Mouse (Mus musculus) midbrain, embryonic 16.5 days (tissue): ENCODE measurements around the gene Otor. TPM values are rescaled to one million over a fixed set of nuclear protein-coding genes. Genes with fewer than 3 reads are reported as not detected.

Source experiments
- ATAC-seq: fragments of 200-750 bp; cut with Nextera tagmentation; 2 replicates; pipeline ENCODE4 v1.8.0; 2017; ENCODE audit warnings: moderate TSS enrichment
- H3K27ac ChIP-seq: fragments of 300-500 bp; sonication (generic); 2 replicates; pipeline ENCODE4 v1.5.1; 2014; ENCODE audit warnings: mild to moderate bottlenecking, low read length, mixed read lengths
- H3K27me3 ChIP-seq: fragments of 300-500 bp; sonication (generic); 2 replicates; pipeline ENCODE4 v1.6.1; 2014; ENCODE audit warnings: low read depth, low read length, mixed read lengths; ENCODE audit not compliant: control insufficient read depth, insufficient read depth
- H3K36me3 ChIP-seq: fragments of 300-500 bp; sonication (generic); 2 replicates; pipeline ENCODE4 v1.6.1; 2014; ENCODE audit warnings: mild to moderate bottlenecking, low read length, moderate library complexity, mixed read lengths; ENCODE audit not compliant: control insufficient read depth, insufficient read depth
- H3K4me1 ChIP-seq: fragments of 300-500 bp; sonication (generic); 2 replicates; pipeline ENCODE4 v1.6.1; 2014; ENCODE audit warnings: mild to moderate bottlenecking, low read length, mixed read lengths; ENCODE audit not compliant: control insufficient read depth, insufficient read depth
- H3K4me2 ChIP-seq: fragments of 300-500 bp; sonication (generic); 2 replicates; pipeline ENCODE4 v1.6.1; 2014; ENCODE audit warnings: mild to moderate bottlenecking, low read length, mixed read lengths
- H3K4me3 ChIP-seq: fragments of 300-500 bp; sonication (generic); 2 replicates; pipeline ENCODE4 v1.5.1; 2014; ENCODE audit warnings: low read depth, mild to moderate bottlenecking, low read length, moderate library complexity, mixed read lengths
- H3K9ac ChIP-seq: fragments of 300-500 bp; sonication (generic); 2 replicates; pipeline ENCODE4 v1.6.1; 2014; ENCODE audit warnings: low read depth, low read length, mixed read lengths
- H3K9me3 ChIP-seq: fragments of 300-500 bp; sonication (generic); replicated peaks from 2 replicates; pipeline ENCODE4 v1.6.1; 2014; ENCODE audit warnings: mild to moderate bottlenecking, low read length, mixed read lengths; ENCODE audit not compliant: control insufficient read depth, poor library complexity, severe bottlenecking
- WGBS: fragments of 180-500 bp; shearing (Covaris S2); extraction: QIAGEN DNeasy Blood & Tissue Kit; methylation state at CpG from one replicate; pipeline ENCODE4 v1.1.7; 2014; 5-methylcytosine and 5-hydroxymethylcytosine counted together
- polyA plus RNA-seq: library from polyadenylated mRNA; unstranded; fragments of >200 nt; fragmentation: Nextera tagmentation; extraction: Ambion mirVana; gene quantifications from 2 replicates; pipeline ENCODE4 v1.2.1, GENCODE M21; 2015

Gene Otor
- polyA plus RNA-seq = 0.98 and 1.8 TPM in 2 replicates

DNA sequence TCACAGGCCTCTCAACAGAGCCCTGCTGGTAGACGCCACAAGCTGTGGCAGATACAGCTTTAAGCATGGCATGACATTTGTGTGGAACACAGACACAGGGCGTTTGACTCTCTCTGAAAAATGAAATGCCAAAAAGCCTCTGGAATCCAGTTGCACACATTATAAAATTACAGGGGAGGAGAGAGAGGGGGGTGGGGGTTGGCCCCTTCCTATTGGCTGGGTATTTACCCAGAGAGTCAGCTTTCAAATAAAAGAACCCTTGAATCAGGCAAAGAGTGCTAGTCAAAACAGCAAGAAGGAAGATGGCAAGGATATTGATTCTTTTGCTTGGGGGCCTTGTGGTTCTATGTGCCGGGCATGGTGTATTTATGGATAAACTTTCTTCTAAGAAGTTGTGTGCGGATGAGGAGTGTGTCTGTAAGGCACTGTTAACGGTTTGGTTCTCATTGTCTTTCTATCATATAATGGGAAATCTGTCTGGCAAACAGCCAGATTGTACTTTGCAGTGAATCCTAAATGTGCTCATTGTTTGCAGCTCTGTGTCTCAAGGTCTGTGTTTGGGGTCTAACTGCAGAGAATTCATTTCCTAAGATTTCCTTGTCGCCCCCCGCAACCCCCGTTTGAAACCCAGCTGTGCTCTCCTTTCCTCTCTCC, at the start of gene Otor:
TSS of gene Otor (plus strand) at position 276 of the 654 bp plus-strand sequence.
- H3K4me1 ChIP-seq = no peaks in the 10 kb centered on the region
- H3K27me3 ChIP-seq = no peaks in the 10 kb centered on the region
- H3K9me3 ChIP-seq = no peaks in the 10 kb centered on the region
- H3K27ac ChIP-seq = no peak within 1 kb of the TSS
- no peak within 1 kb of the TSS for H3K9ac ChIP-seq
- H3K4me3 ChIP-seq = no peak within 1 kb of the TSS
- WGBS = 56% methylated on average over 8 of the region's 8 CpGs
- ATAC-seq = no peak
- no peaks in the 10 kb centered on the region for H3K36me3 ChIP-seq
- no peak within 1 kb of the TSS for H3K4me2 ChIP-seq

GRCm38 (mm10) chr2:143031283-143031682, 47.0 kb upstream of the Otor start:
- H3K4me2 ChIP-seq = no peak overlapping the region
- no peaks in the 10 kb centered on the region for H3K36me3 ChIP-seq
- H3K9ac ChIP-seq = no peak overlapping the region
- H3K27me3 ChIP-seq = no peaks in the 10 kb centered on the region
- no peak for ATAC-seq
- no peaks in the 10 kb centered on the region for H3K9me3 ChIP-seq
- H3K4me3 ChIP-seq = no peak overlapping the region
- 70% methylated on average over 1 of the region's 1 CpGs for WGBS
- H3K4me1 ChIP-seq = peaks cover 14% of the 10 kb centered on the region
- H3K27ac ChIP-seq = no peak overlapping the region

- peak overlapping the region; percentile 69 for H3K27ac ChIP-seq
- H3K9me3 ChIP-seq = no peaks in the 10 kb centered on the region
- no peaks in the 10 kb centered on the region for H3K27me3 ChIP-seq
- H3K36me3 ChIP-seq = no peaks in the 10 kb centered on the region
- ATAC-seq = peak; percentile 89
- H3K4me3 ChIP-seq = no peak overlapping the region
- peaks cover 14% of the 10 kb centered on the region for H3K4me1 ChIP-seq
- WGBS = 15% methylated on average over 10 of the region's 10 CpGs
- peak overlapping the region; percentile 3 for H3K4me2 ChIP-seq
- H3K9ac ChIP-seq = no peak overlapping the region
These were observed 45.7 kb upstream of the Otor start for GRCm38 (mm10) chr2:143032378-143033255.

- Histone ChIP-seq H3K9me3 (no peaks in the 10 kb centered on the region), H3K36me3 (no peaks in the 10 kb centered on the region), H3K4me1 (peaks cover 14% of the 10 kb centered on the region), H3K4me2 (no peak overlapping the region), H3K4me3 (no peak overlapping the region), H3K9ac (no peak overlapping the region), H3K27me3 (no peaks in the 10 kb centered on the region), H3K27ac (no peak overlapping the region)
- WGBS = 59% methylated on average over 7 of the region's 7 CpGs
- ATAC-seq = no peak
These were observed 43.8 kb upstream of the Otor start for GRCm38 (mm10) chr2:143034350-143035085.

DNA sequence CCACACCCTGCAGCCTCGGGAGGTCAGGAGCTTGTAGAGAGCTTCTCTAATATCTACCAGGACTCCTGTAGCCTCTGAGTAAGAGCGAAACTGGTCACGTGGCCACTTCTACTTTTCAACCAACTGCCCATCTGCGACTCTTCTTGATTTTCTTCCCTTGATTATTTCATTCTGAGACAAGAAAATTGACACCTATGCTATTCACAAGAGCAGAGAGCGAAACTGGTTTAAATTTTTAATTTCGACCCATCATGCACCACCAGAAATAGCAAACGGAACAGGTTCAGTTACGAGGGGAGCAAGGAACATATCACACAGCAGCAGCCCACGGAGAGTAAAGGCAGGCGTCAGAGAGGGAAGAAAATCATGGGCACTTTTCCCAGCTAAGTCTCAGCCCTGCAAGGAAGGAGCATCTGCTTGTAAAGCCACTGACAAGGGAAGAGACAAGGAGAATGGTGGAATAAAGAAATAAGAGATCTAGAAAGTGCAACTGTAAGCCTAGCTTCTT, 43.1 kb upstream of the Otor start:
- ATAC-seq = no peak
- H3K9ac ChIP-seq = no peak overlapping the region
- H3K4me3 ChIP-seq = no peak overlapping the region
- peaks cover 14% of the 10 kb centered on the region for H3K4me1 ChIP-seq
- no peaks in the 10 kb centered on the region for H3K9me3 ChIP-seq
- H3K27me3 ChIP-seq = no peaks in the 10 kb centered on the region
- H3K4me2 ChIP-seq = no peak overlapping the region
- 76% methylated on average over 10 of the region's 10 CpGs for WGBS
- H3K27ac ChIP-seq = no peak overlapping the region
- no peaks in the 10 kb centered on the region for H3K36me3 ChIP-seq

DNA sequence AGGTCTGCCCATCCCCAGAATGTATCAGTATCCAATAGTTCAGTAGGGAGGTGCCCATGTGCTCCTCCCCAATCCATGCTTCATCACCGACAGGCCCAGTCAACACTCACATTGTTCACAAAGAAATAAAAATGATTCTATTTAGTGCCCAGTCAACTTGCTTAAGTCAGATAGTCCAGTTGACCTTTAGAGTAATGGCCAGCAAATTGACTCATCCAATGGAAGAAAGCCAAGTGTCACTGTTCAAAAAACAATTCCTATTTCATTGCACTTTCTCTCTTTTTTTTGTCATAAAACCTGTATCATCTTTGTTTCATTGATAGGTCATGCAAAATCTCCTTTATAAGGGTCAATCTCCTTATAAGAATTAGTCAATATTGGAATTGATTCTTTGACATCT, 36.7 kb upstream of the Otor start:
- Histone ChIP-seq H3K4me3 (no peak overlapping the region), H3K27me3 (no peaks in the 10 kb centered on the region), H3K9me3 (no peaks in the 10 kb centered on the region), H3K36me3 (no peaks in the 10 kb centered on the region), H3K4me1 (no peaks in the 10 kb centered on the region), H3K27ac (no peak overlapping the region), H3K9ac (no peak overlapping the region), H3K4me2 (no peak overlapping the region)
- no peak for ATAC-seq
- 96% methylated on average over 1 of the region's 1 CpGs for WGBS

- Histone ChIP-seq H3K4me1 (no peaks in the 10 kb centered on the region), H3K9ac (no peak overlapping the region), H3K4me2 (no peak overlapping the region), H3K36me3 (no peaks in the 10 kb centered on the region), H3K4me3 (no peak overlapping the region), H3K27ac (no peak overlapping the region), H3K27me3 (no peaks in the 10 kb centered on the region), H3K9me3 (no peaks in the 10 kb centered on the region)
- ATAC-seq = no peak
These were observed 23.0 kb upstream of the Otor start for GRCm38 (mm10) chr2:143055251-143055650.

DNA sequence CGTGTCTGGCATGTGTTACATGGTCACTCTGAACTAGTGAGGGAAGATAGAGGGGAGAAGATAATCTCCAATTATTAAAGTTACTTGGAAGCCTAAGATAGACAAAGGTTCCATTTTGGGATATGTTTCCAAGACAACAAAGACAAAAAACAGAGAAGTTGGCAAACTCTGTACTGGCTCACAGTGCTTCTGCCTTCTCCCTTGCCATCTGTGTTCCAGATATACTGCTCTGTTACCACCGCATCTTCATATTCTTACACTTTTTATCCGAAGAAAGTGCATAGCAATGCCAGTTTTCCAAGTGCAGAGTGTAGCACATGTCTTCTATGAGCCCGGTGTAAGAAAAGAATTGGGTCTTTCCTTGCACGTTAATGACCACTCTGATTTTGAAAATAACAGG, 21.5 kb upstream of the Otor start:
- no peak overlapping the region for H3K4me2 ChIP-seq
- no peaks in the 10 kb centered on the region for H3K27me3 ChIP-seq
- WGBS = 82% methylated on average over 5 of the region's 5 CpGs
- no peak for ATAC-seq
- no peaks in the 10 kb centered on the region for H3K9me3 ChIP-seq
- H3K4me1 ChIP-seq = no peaks in the 10 kb centered on the region
- H3K36me3 ChIP-seq = no peaks in the 10 kb centered on the region
- H3K27ac ChIP-seq = no peak overlapping the region
- H3K4me3 ChIP-seq = no peak overlapping the region
- H3K9ac ChIP-seq = no peak overlapping the region
